Mouse (Mus musculus) olfactory bulb, adult 2 months (tissue): ENCODE results near the gene 1700001L19Rik. TPM values are rescaled to one million over a fixed set of nuclear protein-coding genes. Genes with fewer than 3 reads are reported as not detected.

Experiments used
- H3K27ac ChIP-seq: fragments of 200-500 bp; 2 replicates; pipeline ENCODE4 v1.5.1; 2012; ENCODE audit warnings: low read depth, low read length; ENCODE audit not compliant: insufficient read depth
- H3K4me1 ChIP-seq: fragments of 200-500 bp; 2 replicates; pipeline ENCODE4 v1.6.1; 2012; ENCODE audit warnings: low read length; ENCODE audit not compliant: control insufficient read depth, insufficient read depth
- H3K4me3 ChIP-seq: fragments of 200-500 bp; 2 replicates; pipeline ENCODE4 v1.5.1; 2012; ENCODE audit warnings: mild to moderate bottlenecking, low read depth, low read length, moderate library complexity; ENCODE audit not compliant: insufficient read depth
- CTCF ChIP-seq: fragments of 200-500 bp; IDR thresholded peaks from 2 replicates; pipeline ENCODE4 v1.5.1; 2012; ENCODE audit warnings: low read depth, mild to moderate bottlenecking, low read length, moderate library complexity; ENCODE audit not compliant: insufficient read depth
- POLR2A ChIP-seq: fragments of 200-500 bp; IDR thresholded peaks from 2 replicates; pipeline ENCODE4 v1.6.1; 2012; ENCODE audit warnings: mild to moderate bottlenecking, low read depth, low read length, moderate library complexity; ENCODE audit not compliant: insufficient read depth
- WGBS: fragments of 180-500 bp; shearing (Covaris S2); methylation state at CpG from one replicate; pipeline ENCODE4 v1.1.7; 2018; 5-methylcytosine and 5-hydroxymethylcytosine counted together
- polyA plus RNA-seq: library from polyadenylated mRNA; stranded (reverse); fragments of >200 nt; gene quantifications from 2 replicates; pipeline ENCODE4 v1.2.4, GENCODE M21; 2012; ENCODE audit warnings: low replicate concordance; ENCODE audit not compliant: missing spikeins, insufficient read depth, insufficient read length

Gene 1700001L19Rik
- polyA plus RNA-seq, 1 experiment: not detected

DNA sequence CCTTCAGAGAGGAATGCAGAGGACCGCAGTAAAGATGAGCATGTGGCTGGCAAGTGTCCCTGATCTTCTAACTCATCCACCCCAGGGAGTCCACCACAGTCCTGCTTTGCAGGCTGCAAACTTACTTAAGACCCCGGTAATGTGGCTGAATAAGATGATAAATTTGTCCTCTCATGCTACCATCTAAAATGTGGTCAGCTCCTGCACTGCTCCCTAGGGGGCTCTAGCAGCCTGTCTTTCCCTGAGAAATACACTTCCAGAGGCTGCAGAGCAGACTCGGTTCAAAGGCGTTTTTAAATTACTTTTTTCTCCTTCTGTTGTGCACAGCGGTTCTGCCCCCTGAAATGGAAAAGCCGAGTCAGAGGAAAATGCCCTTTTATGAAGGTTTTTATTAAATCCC, 4.0 kb downstream of the 1700001L19Rik start:
- Histone ChIP-seq H3K4me3 (no peak overlapping the region), H3K4me1 (peaks cover 15% of the 10 kb centered on the region), H3K27ac (no peak overlapping the region)
- no peak for TF ChIP-seq POLR2A
- no peak for TF ChIP-seq CTCF
- 8% methylated on average over 6 of the region's 6 CpGs for WGBS

- Histone ChIP-seq H3K27ac (no peak overlapping the region), H3K4me1 (peaks cover 12% of the 10 kb centered on the region), H3K4me3 (no peak overlapping the region)
- 86% methylated on average over 6 of the region's 6 CpGs for WGBS
- no peak for TF ChIP-seq POLR2A
- no peak for TF ChIP-seq CTCF
These were observed 5.9 kb downstream of the 1700001L19Rik start for GRCm38 (mm10) chr13:68603085-68603484.

- 6% methylated on average over 11 of the region's 11 CpGs for WGBS
- no peak overlapping the region for H3K27ac ChIP-seq
- peaks cover 15% of the 10 kb centered on the region for H3K4me1 ChIP-seq
- peak overlapping the region; percentile 16; the same call in 1 of the 2 replicates for H3K4me3 ChIP-seq
- TF ChIP-seq CTCF (no peak), POLR2A (no peak)
These were observed 8.5 kb downstream of the 1700001L19Rik start for GRCm38 (mm10) chr13:68605689-68606126.

DNA sequence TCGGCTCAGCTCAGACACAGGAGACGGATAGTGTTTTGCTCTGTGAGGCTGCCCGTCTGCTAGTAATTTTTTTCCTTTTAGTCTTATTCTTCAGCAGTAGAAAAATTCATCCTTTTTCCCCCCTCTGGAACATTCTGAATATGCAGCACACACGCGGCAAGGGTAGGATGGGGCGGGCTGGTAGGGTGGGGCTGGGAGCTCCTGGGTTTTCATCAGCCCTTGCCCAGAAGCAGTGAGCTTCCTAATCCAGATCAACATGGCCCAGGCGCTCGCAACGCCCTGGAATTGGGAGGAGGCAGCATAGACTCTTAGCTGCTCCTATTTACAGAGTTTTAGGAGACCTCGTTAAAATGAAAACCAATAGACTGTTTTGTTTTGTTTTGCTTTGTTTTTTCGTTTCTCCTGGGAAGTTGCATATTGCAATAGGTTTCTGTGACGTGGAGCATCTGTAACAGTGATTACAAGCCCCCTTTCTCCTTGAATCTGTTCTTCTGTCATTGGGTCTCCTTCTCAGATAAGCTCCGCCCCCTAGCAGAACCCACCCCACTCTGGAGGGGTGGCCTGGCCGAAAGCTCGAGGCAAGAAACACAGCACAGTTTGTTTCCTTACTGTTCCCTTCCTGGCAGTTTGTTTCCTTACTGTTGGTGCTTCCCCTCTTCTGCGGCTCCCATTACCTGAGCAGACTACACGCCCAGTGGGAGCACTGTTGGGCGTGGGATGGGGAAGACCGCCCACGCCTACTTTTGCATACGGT, 10.6 kb downstream of the 1700001L19Rik start:
- TF ChIP-seq CTCF (no peak), POLR2A (no peak)
- Histone ChIP-seq H3K27ac (peak overlapping the region; percentile 46), H3K4me1 (peaks cover 10% of the 10 kb centered on the region), H3K4me3 (no peak overlapping the region)
- 33% methylated on average over 21 of the region's 21 CpGs for WGBS

DNA sequence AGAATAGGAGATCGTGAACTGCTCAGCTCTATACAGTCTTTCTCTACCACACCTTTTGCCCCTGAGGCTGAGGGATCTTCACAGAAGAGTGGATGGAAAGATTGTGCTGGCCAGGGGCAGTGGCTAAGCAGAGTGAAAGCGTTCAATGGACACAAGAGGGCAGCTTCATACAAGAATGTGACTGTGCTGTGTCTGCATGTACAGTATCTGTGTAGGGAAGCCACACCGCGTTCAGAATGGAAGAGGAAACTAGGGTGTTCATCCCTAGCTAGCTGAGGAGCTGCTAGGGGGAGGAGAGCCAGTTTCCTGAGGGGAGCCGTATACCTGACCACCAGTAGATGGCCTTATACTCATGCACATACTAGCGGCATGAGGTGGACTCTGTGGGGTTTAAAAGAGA, 25.6 kb downstream of the 1700001L19Rik start:
- TF ChIP-seq POLR2A: no peak
- TF ChIP-seq CTCF: no peak
- Histone ChIP-seq H3K4me3 (no peak overlapping the region), H3K4me1 (peaks cover 3% of the 10 kb centered on the region; the same call in 1 of the 2 replicates), H3K27ac (no peak overlapping the region)
- WGBS: 43% methylated on average over 6 of the region's 6 CpGs

GRCm38 (mm10) chr13:68627041-68627440, 29.8 kb downstream of the 1700001L19Rik start:
- TF ChIP-seq POLR2A: no peak
- TF ChIP-seq CTCF: no peak
- H3K4me1 ChIP-seq: peaks cover 3% of the 10 kb centered on the region; the same call in 1 of the 2 replicates
- 59% methylated on average over 3 of the region's 3 CpGs for WGBS
- no peak overlapping the region for H3K27ac ChIP-seq
- no peak overlapping the region for H3K4me3 ChIP-seq

GRCm38 (mm10) chr13:68642786-68643185, 45.6 kb downstream of the 1700001L19Rik start:
- no peak overlapping the region for H3K27ac ChIP-seq
- no peak for TF ChIP-seq POLR2A
- no peak for TF ChIP-seq CTCF
- 100% methylated on average over 1 of the region's 1 CpGs for WGBS
- H3K4me1 ChIP-seq: peaks cover 2% of the 10 kb centered on the region; the same call in 1 of the 2 replicates
- H3K4me3 ChIP-seq: no peak overlapping the region

Other genes starting within 250 kb of the 1700001L19Rik start
- gene Mtrr, start 15.3 kb upstream of the 1700001L19Rik start, polyA plus RNA-seq: not detected in 2 replicates
- not detected in 2 replicates for gene Fastkd3, start 15.2 kb upstream of the 1700001L19Rik start, polyA plus RNA-seq